Mouse (Mus musculus) heart, postnatal 0 days (tissue): ENCODE measurements around the gene Dnm3. TPM values are rescaled to one million over a fixed set of nuclear protein-coding genes. Genes with fewer than 3 reads are reported as not detected.

Source experiments
- ATAC-seq: fragments of 200-750 bp; cut with Nextera tagmentation; 2 replicates; pipeline ENCODE4 v1.8.0; 2017; ENCODE audit warnings: low read depth, moderate number of reproducible peaks, moderate library complexity; ENCODE audit not compliant: insufficient read depth
- DNase-seq: peaks from one replicate; pipeline ENCODE4 v3.0.0-alpha.2; 2016; ENCODE audit warnings: low spot score
- H3K27ac ChIP-seq: fragments of 300-500 bp; sonication (generic); 2 replicates; pipeline ENCODE4 v1.5.1; 2014; ENCODE audit warnings: low read depth, mild to moderate bottlenecking
- H3K27me3 ChIP-seq: fragments of 300-500 bp; sonication (generic); 2 replicates; pipeline ENCODE4 v1.6.1; 2014; ENCODE audit warnings: low read length, mixed read lengths; ENCODE audit not compliant: control insufficient read depth, insufficient read depth
- H3K36me3 ChIP-seq: fragments of 300-500 bp; sonication (generic); replicated peaks from 2 replicates; pipeline ENCODE4 v1.6.1; 2014; ENCODE audit warnings: low read length, mixed read lengths; ENCODE audit not compliant: control insufficient read depth, insufficient read depth
- H3K4me1 ChIP-seq: fragments of 300-500 bp; sonication (generic); 2 replicates; pipeline ENCODE4 v1.6.1; 2014; ENCODE audit warnings: antibody characterized with exemption; ENCODE audit not compliant: control insufficient read depth, insufficient read depth
- H3K4me2 ChIP-seq: fragments of 300-500 bp; sonication (generic); 2 replicates; pipeline ENCODE4 v1.6.1; 2014; ENCODE audit warnings: low read depth, mild to moderate bottlenecking, low read length, moderate library complexity
- H3K4me3 ChIP-seq: fragments of 300-500 bp; sonication (generic); 2 replicates; pipeline ENCODE4 v1.5.1; 2014; ENCODE audit warnings: low read depth, low read length
- H3K9ac ChIP-seq: fragments of 300-500 bp; sonication (generic); replicated peaks from 2 replicates; pipeline ENCODE4 v1.6.1; 2014; ENCODE audit warnings: low read depth, low read length, mixed read lengths
- H3K9me3 ChIP-seq: fragments of 300-500 bp; sonication (generic); replicated peaks from 2 replicates; pipeline ENCODE4 v1.6.1; 2016; ENCODE audit warnings: low read length; ENCODE audit not compliant: control insufficient read depth
- CTCF ChIP-seq: IDR thresholded peaks from 2 replicates; pipeline ENCODE4 v1.5.1; 2016; ENCODE audit warnings: antibody characterized with exemption, control low read depth, low read depth
- EP300 ChIP-seq: IDR thresholded peaks from 2 replicates; pipeline ENCODE4 v1.6.1; 2016; ENCODE audit warnings: antibody characterized with exemption, low read depth
- WGBS: fragments of 180-500 bp; shearing (Covaris S2); extraction: QIAGEN DNeasy Blood & Tissue Kit; methylation state at CpG from one replicate; pipeline ENCODE4 v1.1.7; 2014; 5-methylcytosine and 5-hydroxymethylcytosine counted together
- polyA plus RNA-seq: library from polyadenylated mRNA; unstranded; fragments of >200 nt; fragmentation: Nextera tagmentation; extraction: Ambion mirVana; gene quantifications from 2 replicates; pipeline ENCODE4 v1.2.1, GENCODE M21; 2015
- total RNA-seq: library from RNA; depleted of rRNA; stranded (reverse); fragments of >200 nt; gene quantifications from 2 replicates; pipeline ENCODE4 v1.2.3, GENCODE M21; 2014; ENCODE audit warnings: low replicate concordance

Gene Dnm3
- total and polyA plus RNA-seq, 2 experiments from 2014 or later: 1.9 to 2.4 TPM

DNA sequence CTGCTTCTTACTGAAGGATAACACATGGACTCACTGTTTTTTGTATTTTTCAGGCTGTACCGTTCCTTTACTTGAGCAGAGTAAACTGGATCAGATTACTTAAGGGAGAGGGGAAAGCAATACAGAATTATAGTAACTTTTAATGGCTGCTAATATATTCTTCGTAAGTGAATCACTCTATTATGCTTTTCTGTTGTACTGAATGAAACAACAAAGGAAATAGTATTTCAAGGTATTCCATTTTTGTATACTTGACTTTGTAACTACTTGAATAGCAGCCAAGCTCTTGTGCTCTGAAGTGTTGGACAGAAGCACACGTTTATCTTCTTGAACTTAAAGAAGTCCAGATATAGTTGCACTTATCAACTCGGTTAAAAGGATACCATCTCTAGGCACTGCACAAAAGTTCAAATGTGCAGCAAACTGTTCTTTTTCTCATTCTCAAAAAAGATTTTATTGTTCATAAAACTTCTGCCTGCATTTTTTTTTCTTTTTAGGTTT is 256.0 kb downstream of the Dnm3 start:
- Histone ChIP-seq H3K9me3 (no peaks in the 10 kb centered on the region), H3K27me3 (no peaks in the 10 kb centered on the region), H3K27ac (no peak overlapping the region), H3K4me2 (peak overlapping the region; percentile 30), H3K4me1 (peaks cover 9% of the 10 kb centered on the region), H3K4me3 (no peak overlapping the region), H3K36me3 (no peaks in the 10 kb centered on the region), H3K9ac (no peak overlapping the region)
- TF ChIP-seq EP300: no peak
- no peak for TF ChIP-seq CTCF
- no peak for DNase-seq
- 16% methylated on average over 4 of the region's 4 CpGs for WGBS
- no peak for ATAC-seq

DNA sequence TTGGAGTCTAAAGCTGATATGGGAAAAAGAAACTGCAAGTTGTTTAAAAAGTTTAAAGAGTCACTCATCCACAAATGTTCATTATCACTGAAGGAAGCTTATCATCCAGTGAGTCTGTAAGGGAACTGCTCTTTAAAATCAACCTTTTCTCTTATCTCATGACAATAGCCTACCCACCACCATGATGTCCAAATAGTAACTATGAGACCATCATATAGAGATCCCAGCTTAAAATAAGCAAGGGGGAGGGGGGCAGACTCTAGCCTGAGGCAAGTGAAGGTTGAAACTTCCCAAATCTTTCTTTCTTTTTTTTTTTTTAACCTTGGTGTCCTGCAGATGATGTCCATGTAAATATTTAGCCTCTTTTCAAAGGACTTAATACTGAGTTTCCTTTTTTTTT is 256.9 kb downstream of the Dnm3 start:
- DNase-seq (no peak), ATAC-seq (no peak)
- no peaks in the 10 kb centered on the region for H3K27me3 ChIP-seq
- peaks cover 9% of the 10 kb centered on the region for H3K4me1 ChIP-seq
- H3K36me3 ChIP-seq: no peaks in the 10 kb centered on the region
- H3K4me2 ChIP-seq: peak overlapping the region; percentile 18
- peak overlapping the region; percentile 40; the same call in 1 of the 2 replicates for H3K4me3 ChIP-seq
- no peaks in the 10 kb centered on the region for H3K9me3 ChIP-seq
- TF ChIP-seq EP300 (no peak), CTCF (no peak)
- H3K27ac ChIP-seq: peak overlapping the region; percentile 57; the same call in 1 of the 2 replicates
- no peak overlapping the region for H3K9ac ChIP-seq

DNA sequence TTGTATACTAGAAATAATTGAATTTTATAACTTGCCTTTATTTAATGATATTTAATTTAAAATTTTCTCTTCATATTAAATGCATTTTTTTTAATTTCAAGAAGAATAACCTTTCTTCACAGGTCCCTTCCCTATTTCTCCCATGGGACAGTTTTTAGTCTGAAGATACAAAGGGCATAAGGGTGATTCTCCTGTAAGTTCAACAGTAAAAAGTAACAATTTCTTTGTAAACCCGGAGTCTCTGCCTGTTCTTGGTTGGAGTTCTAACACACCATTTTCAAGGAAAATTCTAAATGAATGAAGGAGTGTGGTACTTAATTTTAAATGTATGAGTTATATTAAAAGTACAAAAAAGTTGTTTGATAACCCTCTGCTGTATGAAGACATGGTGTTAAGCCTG is 258.1 kb downstream of the Dnm3 start:
- ATAC-seq (no peak), DNase-seq (no peak)
- Histone ChIP-seq H3K27me3 (no peaks in the 10 kb centered on the region), H3K9me3 (no peaks in the 10 kb centered on the region), H3K4me1 (peaks cover 9% of the 10 kb centered on the region), H3K27ac (peak overlapping the region; percentile 57), H3K9ac (no peak overlapping the region), H3K4me3 (peak overlapping the region; percentile 40), H3K36me3 (no peaks in the 10 kb centered on the region), H3K4me2 (peak overlapping the region; percentile 34)
- TF ChIP-seq CTCF (no peak), EP300 (no peak)
- 77% methylated on average over 1 of the region's 1 CpGs for WGBS

DNA sequence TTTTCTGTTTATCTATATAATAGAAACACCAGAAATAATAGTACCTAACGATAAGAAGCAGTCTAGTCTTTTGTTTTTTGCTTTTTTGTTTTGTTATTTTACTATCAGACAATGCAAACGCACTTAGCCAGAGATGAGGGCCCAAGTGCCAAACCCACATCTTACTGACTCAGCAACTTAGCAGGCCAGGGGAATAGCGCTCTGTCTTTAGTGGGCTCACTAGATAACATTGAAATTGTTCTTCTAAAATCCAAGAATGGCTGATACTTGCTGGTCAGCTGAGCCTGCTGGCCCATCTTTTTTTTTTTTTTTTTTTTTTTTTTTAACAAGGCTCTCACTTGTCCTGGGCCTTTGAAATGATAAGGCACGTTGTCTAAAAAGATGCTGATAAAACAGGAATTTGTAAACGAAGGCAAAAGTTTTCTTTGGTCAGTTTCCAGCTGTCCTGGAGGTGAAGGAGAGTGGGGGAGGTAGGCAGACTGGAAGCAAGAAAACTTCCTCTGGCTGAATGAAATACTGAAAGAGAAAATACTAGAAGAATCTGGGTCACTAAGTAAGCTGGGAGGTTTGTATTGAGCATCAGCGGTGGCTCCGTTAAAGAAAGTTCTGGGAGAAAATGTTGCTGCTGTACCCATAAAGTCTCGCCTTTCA is 259.2 kb downstream of the Dnm3 start:
- peak overlapping the region; percentile 51 for H3K4me2 ChIP-seq
- no peaks in the 10 kb centered on the region for H3K9me3 ChIP-seq
- no peaks in the 10 kb centered on the region for H3K36me3 ChIP-seq
- no peaks in the 10 kb centered on the region for H3K27me3 ChIP-seq
- TF ChIP-seq EP300: no peak
- no peak for TF ChIP-seq CTCF
- H3K4me3 ChIP-seq: peak overlapping the region; percentile 40
- peaks cover 9% of the 10 kb centered on the region for H3K4me1 ChIP-seq
- WGBS: 29% methylated on average over 8 of the region's 8 CpGs
- H3K9ac ChIP-seq: peak overlapping the region; percentile 61
- H3K27ac ChIP-seq: peak overlapping the region; percentile 92
- ATAC-seq (no peak), DNase-seq (no peak)

DNA sequence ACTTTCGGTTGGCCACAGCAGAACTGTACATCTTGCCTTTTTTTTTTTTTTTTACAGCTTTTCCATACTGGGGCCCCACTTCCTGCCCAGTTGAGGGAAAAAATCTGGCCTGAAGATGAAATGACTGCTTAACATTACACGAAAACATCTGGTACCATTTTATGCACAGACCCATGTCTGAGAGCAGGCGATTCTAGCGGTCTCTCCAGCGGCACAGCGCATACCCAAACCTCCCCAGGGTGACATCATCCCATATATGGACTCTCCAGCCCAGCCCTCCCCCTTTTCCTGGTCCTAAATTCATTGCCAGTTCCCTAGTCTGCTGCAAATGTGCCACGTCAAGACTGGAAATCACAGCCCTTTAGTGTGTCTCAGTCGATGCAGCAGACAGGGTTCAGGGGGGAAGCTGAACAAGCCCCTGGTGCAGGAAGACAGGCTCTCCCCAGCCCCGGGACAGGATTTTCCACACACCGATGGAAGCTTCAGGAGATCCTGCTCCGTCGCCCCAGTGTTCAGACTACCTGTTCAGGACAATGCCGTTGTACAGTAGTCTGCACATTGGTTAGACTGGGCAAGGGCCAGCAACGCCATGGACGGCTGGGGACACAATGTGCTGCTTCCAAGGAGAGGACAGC is 260.4 kb downstream of the Dnm3 start:
- Histone ChIP-seq H3K27ac (peak overlapping the region; percentile 92), H3K36me3 (no peaks in the 10 kb centered on the region), H3K4me1 (peaks cover 9% of the 10 kb centered on the region), H3K9ac (peak overlapping the region; percentile 61), H3K4me2 (peak overlapping the region; percentile 51), H3K9me3 (no peaks in the 10 kb centered on the region), H3K27me3 (no peaks in the 10 kb centered on the region), H3K4me3 (peak overlapping the region; percentile 40)
- TF ChIP-seq CTCF (no peak), EP300 (no peak)
- WGBS: 50% methylated on average over 15 of the region's 15 CpGs
- DNase-seq: peak; percentile 80
- peak; percentile 92 for ATAC-seq
